Mouse (Mus musculus) lung, embryonic 16.5 days (tissue): ENCODE measurements at regions not wholly inside any gene's neighbourhood (a gene's known extent, or its start where the extent isn't known, plus 50 kb on each side); places are given as distances from the start of the nearest gene placed in this dataset.

Source experiments
- ATAC-seq: fragments of 200-750 bp; cut with Nextera tagmentation; 2 replicates; pipeline ENCODE4 v1.8.0; 2017; ENCODE audit warnings: low read depth, mild to moderate bottlenecking, moderate library complexity
- H3K27ac ChIP-seq: fragments of 300-500 bp; sonication (generic); 2 replicates; pipeline ENCODE4 v1.5.1; 2014; ENCODE audit warnings: mild to moderate bottlenecking, control low read depth, low read length
- H3K27me3 ChIP-seq: fragments of 300-500 bp; sonication (generic); 2 replicates; pipeline ENCODE4 v1.6.1; 2014; ENCODE audit warnings: low read depth, low read length, mixed read lengths; ENCODE audit not compliant: control insufficient read depth, insufficient read depth
- H3K36me3 ChIP-seq: fragments of 300-500 bp; sonication (generic); 2 replicates; pipeline ENCODE4 v1.6.1; 2014; ENCODE audit warnings: low read length; ENCODE audit not compliant: control insufficient read depth, insufficient read depth
- H3K4me1 ChIP-seq: fragments of 300-500 bp; sonication (generic); replicated peaks from 2 replicates; pipeline ENCODE4 v1.6.1; 2014; ENCODE audit warnings: low read length, mixed read lengths; ENCODE audit not compliant: control insufficient read depth, insufficient read depth
- H3K4me2 ChIP-seq: fragments of 300-500 bp; sonication (generic); 2 replicates; pipeline ENCODE4 v1.6.1; 2014; ENCODE audit warnings: low read depth, low read length, control low read depth
- H3K4me3 ChIP-seq: fragments of 300-500 bp; sonication (generic); 2 replicates; pipeline ENCODE4 v1.5.1; 2014; ENCODE audit warnings: mild to moderate bottlenecking, low read length, control low read depth
- H3K9ac ChIP-seq: fragments of 300-500 bp; sonication (generic); 2 replicates; pipeline ENCODE4 v1.6.1; 2014; ENCODE audit warnings: low read length, control low read depth
- H3K9me3 ChIP-seq: fragments of 300-500 bp; sonication (generic); 2 replicates; pipeline ENCODE4 v1.6.1; 2016; ENCODE audit warnings: low read length; ENCODE audit not compliant: control insufficient read depth
- WGBS: fragments of 180-500 bp; shearing (Covaris S2); extraction: QIAGEN DNeasy Blood & Tissue Kit; methylation state at CpG from one replicate; pipeline ENCODE4 v1.1.7; 2014; 5-methylcytosine and 5-hydroxymethylcytosine counted together

DNA sequence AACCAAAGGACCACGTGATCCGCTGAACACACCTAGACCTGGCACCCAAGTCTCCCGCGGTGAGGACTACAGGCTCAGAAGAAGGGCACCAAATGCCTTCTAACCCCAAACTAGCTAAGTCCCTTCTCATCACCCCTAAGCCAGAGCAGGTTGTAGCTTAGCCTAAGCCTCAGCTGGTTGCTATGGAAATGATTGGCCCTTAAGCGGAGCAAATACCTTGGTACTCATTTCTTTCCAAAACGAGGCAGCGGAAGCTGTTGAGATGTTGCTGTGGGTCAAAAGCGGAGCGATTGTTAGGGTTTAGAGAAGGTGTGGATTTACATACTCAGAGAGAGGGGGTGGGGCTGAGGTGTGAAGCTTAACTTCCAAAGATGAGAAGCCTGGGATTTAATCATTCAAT, 145.7 kb downstream of the Cct6b start:
- H3K27ac ChIP-seq: no peak overlapping the region
- H3K4me2 ChIP-seq: peak overlapping the region; percentile 15
- H3K4me3 ChIP-seq: peak overlapping the region; percentile 16
- peak; percentile 45; the same call in 1 of the 2 replicates for ATAC-seq
- WGBS: 3% methylated on average over 9 of the region's 9 CpGs
- no peaks in the 10 kb centered on the region for H3K27me3 ChIP-seq
- no peaks in the 10 kb centered on the region; the same call in 1 of the 2 replicates for H3K4me1 ChIP-seq
- H3K9ac ChIP-seq: no peak overlapping the region
- H3K36me3 ChIP-seq: no peaks in the 10 kb centered on the region
- no peaks in the 10 kb centered on the region for H3K9me3 ChIP-seq

DNA sequence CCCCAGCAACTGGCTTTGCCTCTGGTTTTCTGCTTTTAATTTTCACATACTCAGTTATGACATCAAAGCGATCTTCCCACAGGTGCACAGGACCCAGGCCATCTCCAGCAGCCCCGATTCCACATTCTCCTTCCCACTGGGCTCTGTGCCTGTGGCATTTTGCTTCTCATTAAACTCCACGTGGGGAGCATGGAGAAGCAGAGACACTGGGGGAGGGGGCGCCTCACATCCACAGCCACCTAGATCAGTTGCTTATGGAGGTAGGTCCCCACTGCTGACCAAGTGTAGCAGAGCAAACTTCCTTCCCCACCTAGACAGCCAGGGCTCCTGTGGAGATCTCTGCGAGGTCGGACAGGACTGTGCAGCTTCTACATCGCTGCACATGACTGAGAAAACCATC, 147.3 kb downstream of the Cct6b start:
- WGBS: 48% methylated on average over 7 of the region's 7 CpGs
- Histone ChIP-seq H3K36me3 (no peaks in the 10 kb centered on the region), H3K27ac (no peak overlapping the region), H3K27me3 (no peaks in the 10 kb centered on the region), H3K4me3 (no peak overlapping the region), H3K4me2 (no peak overlapping the region), H3K9ac (no peak overlapping the region), H3K9me3 (no peaks in the 10 kb centered on the region), H3K4me1 (no peaks in the 10 kb centered on the region; the same call in 1 of the 2 replicates)
- no peak for ATAC-seq

DNA sequence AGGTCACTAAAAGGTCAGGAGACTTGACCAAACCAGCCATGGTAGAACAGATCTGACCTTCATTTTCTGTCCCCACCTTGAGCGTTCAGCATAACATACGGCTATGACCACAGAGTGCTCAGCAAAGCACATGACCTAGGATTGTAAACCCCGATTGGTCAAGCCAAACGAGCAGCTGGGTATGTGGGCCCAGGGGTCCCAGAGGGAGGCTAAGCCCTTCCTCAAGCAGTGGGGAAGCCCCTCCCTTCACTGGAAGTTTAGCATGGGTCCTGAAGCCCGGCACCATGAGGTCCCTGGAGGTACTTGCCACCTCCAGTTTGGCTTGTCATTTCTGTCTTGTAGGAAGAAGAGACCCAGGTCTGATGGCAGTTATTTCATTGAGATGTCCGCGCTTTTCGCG, 149.8 kb downstream of the Cct6b start:
- Histone ChIP-seq H3K27ac (no peak overlapping the region), H3K27me3 (no peaks in the 10 kb centered on the region), H3K4me3 (no peak overlapping the region), H3K9ac (no peak overlapping the region), H3K4me1 (no peaks in the 10 kb centered on the region; the same call in 1 of the 2 replicates), H3K4me2 (no peak overlapping the region), H3K9me3 (no peaks in the 10 kb centered on the region), H3K36me3 (no peaks in the 10 kb centered on the region)
- no peak for ATAC-seq
- WGBS: 82% methylated on average over 9 of the region's 9 CpGs

DNA sequence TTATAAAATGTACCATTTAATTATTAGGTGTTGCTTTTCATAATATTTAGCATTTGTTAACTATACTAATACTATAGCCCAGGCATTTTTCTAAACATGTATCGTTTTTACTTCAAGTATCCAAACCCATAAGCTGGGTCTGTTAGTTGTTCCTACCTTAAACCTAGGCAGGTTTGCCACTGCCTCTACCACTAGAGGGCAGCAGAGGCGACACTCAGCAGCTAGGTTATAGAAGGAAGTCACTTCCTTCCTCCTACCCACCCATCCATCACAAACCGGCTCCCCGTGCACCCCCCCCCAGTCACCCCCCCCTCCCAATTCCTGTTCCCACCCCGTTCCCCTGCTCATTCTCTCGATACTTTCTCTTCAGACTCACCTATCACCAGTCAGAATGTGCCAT, 150.6 kb downstream of the Cct6b start:
- ATAC-seq: no peak
- no peaks in the 10 kb centered on the region for H3K9me3 ChIP-seq

DNA sequence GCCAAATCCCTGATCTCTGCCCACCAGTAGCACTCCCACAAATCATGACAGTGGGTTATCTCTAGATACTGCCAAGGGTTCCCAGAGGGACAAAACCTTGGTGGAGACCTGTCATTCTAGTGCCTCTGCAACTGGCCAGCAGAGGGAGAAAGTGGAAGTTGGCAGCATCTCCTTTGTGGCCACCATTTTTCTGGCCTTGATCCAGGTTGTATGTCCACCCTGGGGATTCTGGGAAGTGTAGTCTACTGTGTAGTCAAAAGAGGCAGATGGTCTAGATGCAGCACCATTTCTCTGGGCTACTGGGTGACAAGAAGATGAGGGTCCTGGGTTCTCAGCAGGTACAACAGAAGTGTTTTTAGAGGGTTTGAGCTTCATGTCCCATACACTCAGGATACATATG, 152.1 kb downstream of the Cct6b start:
- no peaks in the 10 kb centered on the region for H3K36me3 ChIP-seq
- no peaks in the 10 kb centered on the region for H3K27me3 ChIP-seq
- no peak overlapping the region for H3K4me2 ChIP-seq
- H3K27ac ChIP-seq: no peak overlapping the region
- H3K4me1 ChIP-seq: no peaks in the 10 kb centered on the region
- no peaks in the 10 kb centered on the region for H3K9me3 ChIP-seq
- no peak for ATAC-seq
- H3K4me3 ChIP-seq: no peak overlapping the region
- no peak overlapping the region for H3K9ac ChIP-seq

More for the DNA sequence above, 150.6 kb downstream of the Cct6b start:
- no peak overlapping the region for H3K9ac ChIP-seq
- no peaks in the 10 kb centered on the region for H3K36me3 ChIP-seq
- no peaks in the 10 kb centered on the region; the same call in 1 of the 2 replicates for H3K4me1 ChIP-seq
- no peaks in the 10 kb centered on the region for H3K27me3 ChIP-seq
- 22% methylated on average over 6 of the region's 6 CpGs for WGBS
- H3K27ac ChIP-seq: no peak overlapping the region
- H3K4me2 ChIP-seq: no peak overlapping the region
- no peak overlapping the region for H3K4me3 ChIP-seq

DNA sequence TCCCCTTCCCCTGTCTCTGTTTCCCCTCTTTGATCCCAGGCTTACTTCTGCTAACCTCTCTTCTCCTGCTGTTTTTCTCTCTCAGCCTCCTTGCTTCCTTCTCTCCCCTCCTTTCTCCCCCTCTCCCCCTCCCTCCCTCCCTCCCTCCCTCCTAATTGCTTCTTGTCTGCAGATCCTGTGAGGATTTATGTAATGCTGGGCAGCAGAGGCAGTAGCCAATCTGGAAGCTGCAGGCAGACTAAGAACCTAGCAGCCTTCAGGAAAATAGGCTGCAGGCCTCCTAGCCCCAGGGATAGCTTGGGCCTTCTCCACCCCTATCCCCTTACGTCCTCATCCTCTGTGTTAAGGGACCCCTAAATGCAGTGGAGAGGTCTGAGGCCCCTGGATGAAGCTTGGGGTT, 155.2 kb downstream of the Cct6b start:
- H3K4me2 ChIP-seq: no peak overlapping the region
- no peaks in the 10 kb centered on the region for H3K4me1 ChIP-seq
- 47% methylated on average over 1 of the region's 1 CpGs for WGBS
- no peaks in the 10 kb centered on the region for H3K9me3 ChIP-seq
- ATAC-seq: no peak
- H3K36me3 ChIP-seq: no peaks in the 10 kb centered on the region
- no peak overlapping the region for H3K27ac ChIP-seq
- H3K9ac ChIP-seq: no peak overlapping the region
- H3K4me3 ChIP-seq: no peak overlapping the region
- no peaks in the 10 kb centered on the region for H3K27me3 ChIP-seq

DNA sequence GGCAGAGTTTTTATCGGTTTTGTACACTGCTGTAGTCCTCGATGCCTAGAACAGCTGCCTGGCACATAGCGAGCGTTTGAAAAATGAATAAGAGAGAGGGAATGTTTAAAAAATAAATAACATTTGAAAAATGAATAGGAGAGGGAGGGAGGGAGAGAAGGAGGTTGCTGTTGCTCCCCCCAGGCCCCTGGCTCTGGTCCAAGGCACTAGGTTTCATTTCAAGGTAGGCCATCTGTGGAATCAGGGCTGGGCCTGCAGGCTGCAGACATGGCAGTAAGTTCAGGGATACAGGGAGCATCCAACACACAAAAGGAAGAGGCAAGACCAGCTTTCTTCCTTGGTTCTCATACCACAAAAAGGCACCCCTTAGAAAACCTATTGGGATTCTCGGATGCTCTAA, 156.5 kb downstream of the Cct6b start:
- Histone ChIP-seq H3K27me3 (no peaks in the 10 kb centered on the region), H3K4me2 (no peak overlapping the region), H3K9ac (no peak overlapping the region), H3K9me3 (no peaks in the 10 kb centered on the region), H3K4me3 (no peak overlapping the region), H3K4me1 (no peaks in the 10 kb centered on the region), H3K36me3 (no peaks in the 10 kb centered on the region), H3K27ac (no peak overlapping the region)
- WGBS: 54% methylated on average over 5 of the region's 5 CpGs
- no peak for ATAC-seq

DNA sequence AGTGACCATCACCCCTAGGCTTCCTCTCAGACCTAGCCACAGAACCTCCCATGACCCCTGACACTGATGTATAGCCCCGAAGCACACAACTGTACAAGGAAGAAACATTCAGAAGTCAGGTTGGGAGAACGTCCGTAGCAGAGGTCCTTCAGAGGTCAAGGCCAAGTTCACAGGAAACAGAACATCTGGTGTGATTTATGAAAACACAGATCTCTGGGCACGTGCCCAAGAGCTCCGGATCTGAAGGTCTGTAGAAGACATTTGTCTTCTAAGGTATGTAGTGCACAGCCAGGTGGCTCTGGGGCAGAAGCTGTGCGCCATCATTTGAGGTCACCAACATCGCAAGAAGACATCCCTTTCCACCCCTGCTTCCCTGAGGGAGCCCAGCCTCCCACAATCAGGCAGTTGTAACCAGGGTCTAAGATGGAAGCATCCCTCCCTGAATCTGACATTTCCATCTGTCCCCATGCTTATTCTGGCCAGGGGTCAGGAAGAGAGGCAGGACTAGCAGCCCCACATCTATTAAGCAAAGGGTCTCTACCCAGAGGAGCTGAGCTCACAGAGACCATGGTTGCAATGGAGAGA, 159.8 kb downstream of the Cct6b start:
- H3K4me2 ChIP-seq: no peak overlapping the region
- ATAC-seq: no peak
- H3K4me3 ChIP-seq: no peak overlapping the region
- WGBS: 39% methylated on average over 7 of the region's 7 CpGs
- no peaks in the 10 kb centered on the region for H3K36me3 ChIP-seq
- peaks cover 5% of the 10 kb centered on the region; the same call in 1 of the 2 replicates for H3K27me3 ChIP-seq
- H3K27ac ChIP-seq: no peak overlapping the region
- no peak overlapping the region for H3K9ac ChIP-seq
- no peaks in the 10 kb centered on the region for H3K9me3 ChIP-seq
- H3K4me1 ChIP-seq: no peaks in the 10 kb centered on the region

DNA sequence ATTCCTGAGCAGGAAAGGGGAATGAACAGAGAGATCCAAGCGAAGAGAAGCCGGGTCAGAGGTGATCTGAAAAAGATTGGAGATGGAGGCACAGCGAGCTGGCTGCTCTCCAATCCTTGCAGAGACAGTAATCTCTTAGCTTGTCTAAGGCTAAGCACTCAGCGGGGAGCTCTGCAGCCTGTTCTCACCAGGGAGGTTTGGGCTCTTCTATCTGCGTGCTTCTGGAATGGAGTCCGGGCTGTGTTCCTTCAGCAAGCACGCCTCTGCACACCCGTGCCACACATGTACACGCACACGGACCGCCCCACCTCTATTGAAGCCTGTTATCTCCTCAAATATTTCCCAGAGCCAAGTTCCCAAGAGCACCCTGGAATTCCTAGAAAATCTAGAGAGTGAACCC, 161.3 kb downstream of the Cct6b start:
- no peak for ATAC-seq
- Histone ChIP-seq H3K4me3 (no peak overlapping the region), H3K27me3 (peaks cover 6% of the 10 kb centered on the region; the same call in 1 of the 2 replicates), H3K27ac (no peak overlapping the region), H3K4me1 (no peaks in the 10 kb centered on the region), H3K9me3 (no peaks in the 10 kb centered on the region), H3K4me2 (no peak overlapping the region), H3K36me3 (no peaks in the 10 kb centered on the region), H3K9ac (no peak overlapping the region)
- 7% methylated on average over 11 of the region's 11 CpGs for WGBS

DNA sequence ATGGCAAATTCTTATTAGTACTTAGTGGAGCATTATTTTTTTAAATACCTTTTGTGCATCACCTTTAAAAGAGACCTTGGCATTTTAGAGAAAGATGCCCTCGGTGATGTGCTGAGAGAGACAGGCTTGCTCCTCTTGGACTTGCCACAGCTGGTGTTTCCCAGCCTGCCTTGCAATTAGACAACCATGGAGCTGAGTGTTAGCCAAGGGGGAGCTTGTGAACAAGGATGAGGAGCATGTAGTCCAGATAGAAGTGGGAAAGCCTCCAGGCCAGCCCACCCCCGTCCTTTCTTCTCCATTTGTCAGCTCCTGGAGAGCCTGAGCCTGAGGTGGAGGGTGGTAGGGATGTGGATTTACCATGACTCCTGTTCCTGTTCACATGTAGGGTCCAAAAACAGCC, 161.9 kb downstream of the Cct6b start:
- WGBS: 40% methylated on average over 2 of the region's 2 CpGs
- Histone ChIP-seq H3K27ac (no peak overlapping the region), H3K27me3 (peaks cover 6% of the 10 kb centered on the region; the same call in 1 of the 2 replicates), H3K9ac (no peak overlapping the region), H3K9me3 (no peaks in the 10 kb centered on the region), H3K4me2 (no peak overlapping the region), H3K4me3 (no peak overlapping the region), H3K36me3 (no peaks in the 10 kb centered on the region), H3K4me1 (no peaks in the 10 kb centered on the region)
- ATAC-seq: no peak
